Mouse (Mus musculus) C2C12 (cell line): Measurements from ENCODE around the gene Ntrk3.

ENCODE experiments used
- CTCF ChIP-seq: IDR thresholded peaks from one replicate; pipeline ENCODE4 v1.5.1; 2011; ENCODE audit not compliant: control insufficient read depth, insufficient read depth, insufficient read length
- MAX ChIP-seq: IDR thresholded peaks from one replicate; pipeline ENCODE4 v1.6.1; 2011; ENCODE audit warnings: mild to moderate bottlenecking, control low read depth
- MYOD1 ChIP-seq: IDR thresholded peaks from one replicate; pipeline ENCODE4 v1.6.1; 2011; ENCODE audit warnings: low read depth; ENCODE audit not compliant: control insufficient read depth, insufficient read length
- MYOG ChIP-seq: IDR thresholded peaks from one replicate; pipeline ENCODE4 v1.6.1; 2011; ENCODE audit not compliant: control insufficient read depth, insufficient read length; ENCODE audit errors: extremely low read depth
- USF1 ChIP-seq: IDR thresholded peaks from one replicate; pipeline ENCODE4 v1.6.1; 2011; ENCODE audit warnings: low read depth, mild to moderate bottlenecking, control low read depth, moderate library complexity

- no peak for TF ChIP-seq CTCF
- TF ChIP-seq MYOG = no peak
- TF ChIP-seq MAX = no peak
- TF ChIP-seq USF1 = no peak
- TF ChIP-seq MYOD1 = no peak
Measured at GRCm38 (mm10) chr7:78507032-78507611, 230.7 kb downstream of the Ntrk3 start.
